Mouse (Mus musculus) intestine, postnatal 0 days (tissue): ENCODE results near the gene Snrpa. TPM values are rescaled to one million over a fixed set of nuclear protein-coding genes. Genes with fewer than 3 reads are reported as not detected.
A peak's percentile ranks its signal among the peaks of the same experiment; 100 is the strongest.

Experiments used
- ATAC-seq: fragments of 200-750 bp; cut with Nextera tagmentation; 2 replicates; pipeline ENCODE4 v1.8.0; 2017; ENCODE audit warnings: mild to moderate bottlenecking, moderate TSS enrichment, moderate library complexity
- H3K27ac ChIP-seq: fragments of 300-500 bp; sonication (generic); 2 replicates; pipeline ENCODE4 v1.5.1; 2014; ENCODE audit warnings: mild to moderate bottlenecking, low read depth, low read length, moderate library complexity
- H3K27me3 ChIP-seq: fragments of 300-500 bp; sonication (generic); replicated peaks from 2 replicates; pipeline ENCODE4 v1.6.1; 2014; ENCODE audit warnings: low read length, mixed read lengths; ENCODE audit not compliant: control insufficient read depth, insufficient read depth
- H3K36me3 ChIP-seq: fragments of 300-500 bp; sonication (generic); 2 replicates; pipeline ENCODE4 v1.6.1; 2014; ENCODE audit warnings: mild to moderate bottlenecking, moderate library complexity; ENCODE audit not compliant: control insufficient read depth, insufficient read depth
- H3K4me1 ChIP-seq: fragments of 300-500 bp; sonication (generic); replicated peaks from 2 replicates; pipeline ENCODE4 v1.6.1; 2014; ENCODE audit warnings: antibody characterized with exemption, low read length, mixed read lengths; ENCODE audit not compliant: control insufficient read depth, insufficient read depth
- H3K4me2 ChIP-seq: fragments of 300-500 bp; sonication (generic); replicated peaks from 2 replicates; pipeline ENCODE4 v1.6.1; 2014; ENCODE audit warnings: low read depth, mild to moderate bottlenecking, moderate library complexity
- H3K4me3 ChIP-seq: fragments of 300-500 bp; sonication (generic); 2 replicates; pipeline ENCODE4 v1.5.1; 2014; ENCODE audit warnings: low read depth, low read length
- H3K9ac ChIP-seq: fragments of 300-500 bp; sonication (generic); 2 replicates; pipeline ENCODE4 v1.6.1; 2014; ENCODE audit warnings: mild to moderate bottlenecking, low read depth, low read length
- H3K9me3 ChIP-seq: fragments of 300-500 bp; sonication (generic); 2 replicates; pipeline ENCODE4 v1.6.1; 2016; ENCODE audit warnings: mixed run types; ENCODE audit not compliant: control insufficient read depth
- CTCF ChIP-seq: sonication (generic); IDR thresholded peaks from 2 replicates; pipeline ENCODE4 v1.5.1; 2016; ENCODE audit warnings: low read depth, mild to moderate bottlenecking, control low read depth, antibody characterized with exemption, moderate library complexity
- WGBS: fragments of 180-500 bp; shearing (Covaris S2); extraction: QIAGEN DNeasy Blood & Tissue Kit; methylation state at CpG from one replicate; pipeline ENCODE4 v1.1.7; 2014; 5-methylcytosine and 5-hydroxymethylcytosine counted together
- polyA plus RNA-seq: library from polyadenylated mRNA; unstranded; fragments of >200 nt; fragmentation: Nextera tagmentation; extraction: Ambion mirVana; gene quantifications from 2 replicates; pipeline ENCODE4 v1.2.1, GENCODE M21; 2015

Gene Snrpa
- polyA plus RNA-seq, 1 experiment from 2014 or later, result 76.4 TPM

DNA sequence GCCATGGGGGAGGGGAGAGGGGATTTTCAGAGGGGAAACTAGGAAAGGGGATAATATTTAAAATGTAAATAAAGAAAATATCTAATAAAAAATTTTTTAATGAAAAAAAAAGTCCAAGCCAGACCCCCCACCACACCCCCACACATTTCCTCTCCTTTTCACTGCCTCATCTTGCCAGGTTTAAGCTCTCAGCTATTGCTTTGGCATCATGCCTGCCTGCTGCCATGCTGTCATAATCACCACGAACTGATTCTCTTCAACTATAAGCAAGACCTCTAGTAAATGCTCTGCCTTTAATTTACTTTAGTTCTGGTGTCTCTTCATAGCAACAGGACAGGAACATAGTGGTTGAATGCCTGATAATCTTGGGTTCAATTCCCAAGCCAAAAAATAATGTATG lies 13.6 kb downstream of the Snrpa start:
- H3K9ac ChIP-seq, result no peak overlapping the region
- no peak for TF ChIP-seq CTCF
- 88% methylated on average over 1 of the region's 1 CpGs for WGBS
- H3K9me3 ChIP-seq, result no peaks in the 10 kb centered on the region
- H3K4me1 ChIP-seq, result no peaks in the 10 kb centered on the region
- no peak overlapping the region for H3K4me3 ChIP-seq
- no peaks in the 10 kb centered on the region for H3K27me3 ChIP-seq
- H3K4me2 ChIP-seq, result no peak overlapping the region
- ATAC-seq, result no peak
- H3K27ac ChIP-seq, result no peak overlapping the region
- peaks cover 25% of the 10 kb centered on the region for H3K36me3 ChIP-seq

DNA sequence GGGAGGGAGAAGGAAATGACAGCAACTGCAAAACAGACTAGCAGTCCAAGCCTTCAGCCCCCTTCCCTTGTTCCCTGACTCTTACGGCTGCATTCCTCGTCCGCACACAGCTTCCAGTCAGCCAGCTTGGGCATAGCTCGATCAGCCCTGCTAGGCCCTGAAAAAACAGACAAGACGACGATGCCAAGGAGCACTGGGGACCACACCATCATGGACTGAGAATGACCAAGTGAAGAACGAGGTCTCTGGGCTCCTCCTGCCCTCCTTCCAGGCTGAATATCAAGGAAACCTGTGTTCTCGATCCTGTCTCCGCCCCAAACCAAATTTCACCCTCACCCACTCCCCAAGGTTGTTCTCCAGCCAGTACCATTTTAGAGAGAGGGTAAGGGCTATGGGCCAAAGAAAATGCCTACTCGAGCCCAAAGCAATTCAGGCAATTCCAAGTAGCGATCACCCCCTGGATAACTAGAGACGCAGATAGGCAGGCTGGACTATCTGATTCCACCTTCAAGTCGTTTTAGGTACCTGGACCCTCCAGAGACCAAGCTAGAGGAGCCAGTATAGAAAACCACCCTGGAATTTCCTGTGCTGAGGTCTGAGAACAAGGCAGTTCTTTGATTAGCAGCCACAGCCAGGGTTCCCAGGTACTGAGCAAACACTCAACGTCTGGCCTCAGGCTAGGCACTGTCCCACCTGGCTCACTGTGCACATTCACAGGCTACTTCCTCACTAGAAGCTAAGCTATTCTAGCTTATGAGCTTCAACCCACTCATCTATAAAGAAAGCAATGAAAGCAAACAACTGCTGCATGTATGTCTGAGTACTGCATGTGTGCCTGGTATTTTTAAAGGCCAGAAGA lies 15.0 kb downstream of the Snrpa start, which contains the start of the genes Gm21983 and Mia:
Gene Gm21983 (minus strand): TSS at position 250 of the 859 bp plus-strand sequence.
Gene Mia (minus strand): TSS at position 321 of the 859 bp plus-strand sequence.
- no peak within 1 kb of the TSS for H3K4me2 ChIP-seq
- H3K27ac ChIP-seq, result no peak within 1 kb of the TSS
- H3K27me3 ChIP-seq, result no peaks in the 10 kb centered on the region
- H3K4me3 ChIP-seq, result no peak within 1 kb of the TSS
- H3K9ac ChIP-seq, result no peak within 1 kb of the TSS
- no peaks in the 10 kb centered on the region for H3K9me3 ChIP-seq
- no peaks in the 10 kb centered on the region for H3K4me1 ChIP-seq
- ATAC-seq, result no peak
- whole genome bisulfite sequencing, result 69% methylated on average over 14 of the region's 14 CpGs
- TF ChIP-seq CTCF, result no peak
- H3K36me3 ChIP-seq, result peaks cover 11% of the 10 kb centered on the region

DNA sequence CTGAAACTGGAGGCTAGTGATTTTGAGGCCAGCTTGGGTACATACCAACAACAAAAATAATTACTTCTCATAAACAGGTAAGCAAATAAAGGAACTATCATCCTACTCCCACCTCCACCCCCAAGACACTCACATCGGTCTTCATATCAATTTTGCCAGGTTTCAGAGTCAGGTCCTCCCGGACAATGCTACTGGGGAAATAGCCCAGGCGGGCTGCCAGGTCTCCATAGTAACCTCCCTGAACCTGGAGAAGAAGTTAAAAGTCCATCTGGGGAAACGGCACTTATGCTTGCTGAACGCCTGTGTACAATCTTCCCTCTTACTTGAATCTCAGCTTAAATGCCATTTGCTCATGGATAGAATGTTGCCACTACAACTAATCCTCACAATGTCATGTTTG lies 16.0 kb downstream of the Snrpa start:
- 27% methylated on average over 5 of the region's 5 CpGs for WGBS
- ATAC-seq, result no peak

DNA sequence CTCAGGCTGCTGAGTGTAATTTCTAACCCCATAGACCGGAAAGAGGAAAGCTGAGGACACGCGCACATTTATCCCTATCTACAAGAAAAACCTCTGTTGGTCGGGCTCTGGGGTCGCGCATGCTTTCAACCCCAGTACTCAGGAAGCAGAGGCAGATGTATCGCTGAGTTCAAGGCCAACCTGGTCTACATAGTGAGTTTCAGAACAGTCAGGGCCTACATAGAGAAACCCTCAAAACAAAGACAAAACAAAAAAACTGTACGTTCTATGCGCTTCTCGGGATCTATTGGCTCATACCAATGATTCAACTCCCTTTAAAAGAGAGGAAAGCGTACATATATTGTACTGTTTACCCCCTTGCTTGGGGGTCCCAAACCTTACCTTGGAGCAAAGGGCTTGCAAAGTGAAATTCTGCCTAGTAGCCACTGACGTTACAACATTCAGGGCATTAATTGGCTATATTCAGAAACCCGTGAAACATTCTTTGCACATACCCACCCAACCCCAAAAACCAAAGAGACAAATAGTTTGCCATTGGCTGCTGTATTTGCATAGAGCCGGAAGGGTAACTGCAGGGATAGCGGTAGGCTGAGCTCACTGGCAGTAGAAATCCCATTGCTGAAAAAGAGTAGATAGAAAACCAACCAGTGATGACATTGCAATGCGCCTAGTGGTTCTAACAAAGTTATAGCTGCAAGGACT lies 16.7 kb downstream of the Snrpa start:
- WGBS, result 44% methylated on average over 16 of the region's 16 CpGs
- Histone ChIP-seq H3K4me3 (peak overlapping the region; percentile 81), H3K4me1 (no peaks in the 10 kb centered on the region), H3K9ac (no peak overlapping the region; the same call in 1 of the 2 replicates), H3K27ac (no peak overlapping the region), H3K27me3 (no peaks in the 10 kb centered on the region), H3K36me3 (peaks cover 10% of the 10 kb centered on the region; the same call in 1 of the 2 replicates), H3K9me3 (no peaks in the 10 kb centered on the region), H3K4me2 (peak overlapping the region; percentile 66)
- ATAC-seq, result no peak
- no peak for TF ChIP-seq CTCF

More for the DNA sequence above, 16.0 kb downstream of the Snrpa start:
- no peak overlapping the region for H3K4me2 ChIP-seq
- H3K9me3 ChIP-seq, result no peaks in the 10 kb centered on the region
- no peaks in the 10 kb centered on the region for H3K4me1 ChIP-seq
- peaks cover 4% of the 10 kb centered on the region; the same call in 1 of the 2 replicates for H3K36me3 ChIP-seq
- no peak overlapping the region for H3K27ac ChIP-seq
- no peak for TF ChIP-seq CTCF
- H3K9ac ChIP-seq, result no peak overlapping the region
- H3K27me3 ChIP-seq, result no peaks in the 10 kb centered on the region
- H3K4me3 ChIP-seq, result no peak overlapping the region

DNA sequence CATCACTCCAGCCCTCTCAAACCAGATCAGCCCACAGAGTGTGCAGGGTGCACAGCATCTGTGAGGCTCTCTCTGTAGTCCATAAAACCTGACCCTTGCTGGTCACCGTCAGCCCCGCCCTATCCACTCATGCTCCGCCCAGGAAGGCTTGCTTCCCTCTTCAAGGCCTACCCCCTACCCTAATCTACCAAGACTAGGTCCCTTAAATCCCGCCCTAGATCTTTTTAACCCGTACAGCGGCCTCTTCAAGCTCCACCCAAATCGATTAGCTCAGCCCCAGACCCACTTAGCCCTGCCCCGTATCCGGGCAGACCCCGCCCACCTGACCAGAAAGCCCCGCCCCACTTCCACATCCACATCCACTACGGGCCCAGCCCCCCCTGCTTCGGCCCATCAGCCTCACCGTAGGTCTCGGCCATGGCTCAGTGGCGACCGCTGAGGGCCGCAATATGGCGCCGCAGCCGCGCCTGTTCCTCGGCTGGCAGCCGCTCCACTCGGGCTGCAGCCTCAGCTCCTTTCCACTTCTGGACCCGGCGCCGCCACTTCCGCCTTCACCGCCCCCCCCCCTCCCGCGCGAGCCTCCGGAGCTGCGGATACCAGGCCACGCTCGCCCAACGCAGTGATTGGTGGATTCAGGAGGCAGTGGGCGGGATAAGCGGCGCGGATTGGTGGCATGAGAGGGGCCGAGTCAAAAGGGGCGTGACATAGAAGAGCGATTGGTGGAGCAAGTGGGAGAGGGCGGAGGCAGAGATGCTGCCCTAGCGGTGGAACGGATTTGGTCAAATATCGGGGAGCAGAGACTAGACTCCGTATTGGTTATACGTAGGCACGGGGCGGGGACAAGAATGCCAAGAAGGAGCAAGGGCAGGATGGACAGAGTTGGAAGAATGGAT lies 17.5 kb downstream of the Snrpa start, which contains the start of gene Rab4b:
Gene Rab4b (minus strand): TSS at position 573 of the 893 bp plus-strand sequence.
- Histone ChIP-seq H3K9ac (peak within 1 kb of the TSS; percentile 65), H3K27ac (peak within 1 kb of the TSS; percentile 95), H3K36me3 (peaks cover 17% of the 10 kb centered on the region; the same call in 1 of the 2 replicates), H3K4me3 (peak within 1 kb of the TSS; percentile 81), H3K9me3 (no peaks in the 10 kb centered on the region), H3K4me2 (peak within 1 kb of the TSS; percentile 66), H3K27me3 (no peaks in the 10 kb centered on the region), H3K4me1 (no peaks in the 10 kb centered on the region)
- peak; percentile 98 for ATAC-seq
- peak; percentile 80 for TF ChIP-seq CTCF
- WGBS, result under 1% methylated on average over 53 of the region's 53 CpGs
